Mouse (Mus musculus) thymus, postnatal 25 days (tissue): ENCODE results near the gene Scrg1.
"Not testable (repeated sequence)": the region's sequence is repeated elsewhere in the genome, so short reads cannot be mapped to it uniquely, and the experiment has no call there.

Experiments
- DNase-seq: peaks from one replicate; pipeline ENCODE4 v3.0.0; 2022

The Scrg1 gene

GRCm38 (mm10) chr8:57455765-57456164 lies at the start of gene Scrg1:
TSS of gene Scrg1 (plus strand) at chr8:57455923.
- DNase-seq, result no peak

- no peak for DNase-seq
Observed at GRCm38 (mm10) chr8:57406366-57406765, 49.4 kb upstream of the Scrg1 start.

- no peak for DNase-seq
Observed at GRCm38 (mm10) chr8:57409333-57409732, 46.4 kb upstream of the Scrg1 start.

- DNase-seq, result no peak
Observed at GRCm38 (mm10) chr8:57409779-57410472, 45.8 kb upstream of the Scrg1 start.

- no peak for DNase-seq
Observed at GRCm38 (mm10) chr8:57410473-57410863, 45.3 kb upstream of the Scrg1 start.

GRCm38 (mm10) chr8:57411366-57411765 lies 44.4 kb upstream of the Scrg1 start:
- DNase-seq, result no peak

- no peak for DNase-seq
Observed at GRCm38 (mm10) chr8:57416827-57417226, 38.9 kb upstream of the Scrg1 start.

GRCm38 (mm10) chr8:57426074-57426473 lies 29.6 kb upstream of the Scrg1 start:
- DNase-seq, result no peak

- peak; percentile 27 for DNase-seq
Observed at GRCm38 (mm10) chr8:57427581-57428366, 27.9 kb upstream of the Scrg1 start.

GRCm38 (mm10) chr8:57428566-57428965 lies 27.2 kb upstream of the Scrg1 start:
- no peak for DNase-seq

- peak; percentile 65 for DNase-seq
Observed at GRCm38 (mm10) chr8:57429166-57429887, 26.4 kb upstream of the Scrg1 start.

GRCm38 (mm10) chr8:57429888-57430274 lies 25.8 kb upstream of the Scrg1 start:
- DNase-seq, result not testable (repeated sequence)

- no peak for DNase-seq
Observed at GRCm38 (mm10) chr8:57430901-57431300, 24.8 kb upstream of the Scrg1 start.

- no peak for DNase-seq
Observed at GRCm38 (mm10) chr8:57432802-57433201, 22.9 kb upstream of the Scrg1 start.

- DNase-seq, result no peak
Observed at GRCm38 (mm10) chr8:57435768-57436436, 19.8 kb upstream of the Scrg1 start.

GRCm38 (mm10) chr8:57436437-57436796 lies 19.3 kb upstream of the Scrg1 start:
- no peak for DNase-seq

GRCm38 (mm10) chr8:57441131-57441530 lies 14.6 kb upstream of the Scrg1 start:
- DNase-seq, result no peak

GRCm38 (mm10) chr8:57441556-57441955 lies 14.2 kb upstream of the Scrg1 start:
- DNase-seq, result no peak

- DNase-seq, result no peak
Observed at GRCm38 (mm10) chr8:57443289-57443688, 12.4 kb upstream of the Scrg1 start.

- DNase-seq, result not testable (repeated sequence)
Observed at GRCm38 (mm10) chr8:57445901-57446300, 9.8 kb upstream of the Scrg1 start.

GRCm38 (mm10) chr8:57450726-57451125 lies 5.0 kb upstream of the Scrg1 start:
- DNase-seq, result no peak

- DNase-seq, result no peak
Observed at GRCm38 (mm10) chr8:57451896-57452295, 3.8 kb upstream of the Scrg1 start.

GRCm38 (mm10) chr8:57453361-57453760 lies 2.4 kb upstream of the Scrg1 start:
- DNase-seq, result no peak
